Mouse (Mus musculus): ENCODE measurements around the gene Dennd6b. TPM values are rescaled to one million over a fixed set of nuclear protein-coding genes. Genes with fewer than 3 reads are reported as not detected.
A peak's percentile ranks its signal among the peaks of the same experiment; 100 is the strongest.

The Dennd6b gene
- 4.6 and 6.1 TPM in 2 replicates for total RNA-seq (2012; rRNA removed)
- polyA plus RNA-seq (2012; ENCODE audit: insufficient read depth in 1 of 2, insufficient read length in 2 of 2, low read depth in 1 of 2, low replicate concordance in 2 of 2, missing spikeins in 1 of 2) = 10 to 100 TPM in 1 of 2 experiments, not detected in 1; 11.4 TPM

DNA sequence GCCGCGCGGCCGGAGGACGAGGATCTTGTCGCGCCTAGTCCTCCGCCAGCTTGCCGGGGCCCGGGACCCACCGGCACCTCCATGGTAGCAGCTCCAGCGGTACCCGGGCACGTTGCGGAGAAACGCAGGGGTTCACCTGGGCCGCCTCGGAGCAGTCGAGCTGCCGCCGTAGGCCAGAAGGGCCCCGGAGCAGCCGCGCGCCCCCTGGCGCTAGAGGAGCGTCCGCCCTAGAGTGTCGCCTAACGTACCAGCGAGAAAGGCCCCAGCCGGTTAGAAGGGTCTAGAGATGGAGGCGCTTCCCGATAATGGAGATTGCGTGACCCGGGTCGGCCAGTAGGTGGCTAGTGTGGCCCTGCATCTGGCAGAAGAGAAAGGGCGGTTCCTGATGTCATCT, at the start of gene Dennd6b:
Dennd6b (minus strand) TSS at position 184 of the 394 bp plus-strand sequence.
- H3K4me1 ChIP-seq (ENCODE audit: control insufficient read depth in 1 of 2, insufficient read depth in 2 of 2, low read length in 2 of 2) = peaks cover 0 to 13% of the 10 kb centered on the region in 2 experiments; a peak in 2 of 4 replicates
- no peaks in the 10 kb centered on the region for H3K27me3 ChIP-seq (ENCODE audit: control insufficient read depth in 1 of 2, insufficient read depth in 2 of 2, low read length in 2 of 2)
- H3K27ac ChIP-seq (ENCODE audit: control insufficient read depth, low read depth, low read length) = peak within 1 kb of the TSS; percentile 94
- DNase-seq (ENCODE audit: low read depth, low spot score) = peak; percentile 98
- no peaks in the 10 kb centered on the region for H3K9me3 ChIP-seq (replicated peaks; ENCODE audit: insufficient read depth, low read length)
- H3K9ac ChIP-seq (ENCODE audit: control insufficient read depth, low read depth, low read length, poor library complexity, severe bottlenecking) = peak within 1 kb of the TSS; percentile 100
- H3K36me3 ChIP-seq (ENCODE audit: control insufficient read depth in 1 of 2, insufficient read depth in 2 of 2, low read length in 2 of 2) = peaks cover 0 to 10% of the 10 kb centered on the region in 2 experiments; a peak in 2 of 4 replicates
- H3K4me3 ChIP-seq (ENCODE audit: control insufficient read depth in 1 of 2, insufficient read depth in 1 of 2, low read depth in 2 of 2, low read length in 2 of 2) = peak within 1 kb of the TSS; percentile 73 to 99
- peaks cover 10% of the 10 kb centered on the region; the same call in 1 of the 2 replicates for H3K79me2 ChIP-seq (ENCODE audit: control insufficient read depth, insufficient read depth, low read length, poor library complexity)
- TF ChIP-seq GATA1 (IDR thresholded peaks at IDR 0.05; ENCODE audit: low read depth, low read length) (peak; percentile 36; the same call in 1 of the 2 replicates), GABPA (IDR thresholded peaks at IDR 0.05; ENCODE audit: low read depth, low read length) (peak; percentile 46; the same call in 1 of the 2 replicates), POLR2A (IDR thresholded peaks at IDR 0.05; ENCODE audit: control insufficient read depth in 1 of 2, insufficient read depth in 1 of 2, low read depth in 1 of 2, low read length in 2 of 2, poor library complexity in 1 of 2) (peak; percentile 13 to 72), MEF2A (IDR thresholded peaks at IDR 0.05; ENCODE audit: extremely low read depth, insufficient replicate concordance, low read depth, low read length, poor library complexity, severe bottlenecking) (no peak), ELF1 (IDR thresholded peaks at IDR 0.05; ENCODE audit: low read depth, low read length) (peak; percentile 83), BHLHE40 (IDR thresholded peaks at IDR 0.05; ENCODE audit: borderline replicate concordance, low read depth, low read length) (no peak), EP300 (IDR thresholded peaks at IDR 0.05; ENCODE audit: low read depth in 1 of 2, low read length in 2 of 2) (no peak), RCOR1 (IDR thresholded peaks at IDR 0.05; ENCODE audit: low read depth, low read length) (no peak), SIN3A (IDR thresholded peaks at IDR 0.05; ENCODE audit: low read length) (peak; percentile 83), E2F4 (IDR thresholded peaks at IDR 0.05; ENCODE audit: borderline replicate concordance, low read depth, low read length) (no peak), CHD2 (IDR thresholded peaks at IDR 0.05; ENCODE audit: low read length) (no peak), ZKSCAN1 (IDR thresholded peaks at IDR 0.05; ENCODE audit: low read depth, low read length) (no peak), CTCF (IDR thresholded peaks at IDR 0.05 in 2 of 3, conservative IDR thresholded peaks at IDR 0.05 in 1 of 3; ENCODE audit: control insufficient read depth in 1 of 3, insufficient read depth in 1 of 3, low read depth in 2 of 3, low read length in 3 of 3, poor library complexity in 1 of 3, severe bottlenecking in 1 of 3) (peak; percentile 65 to 97 (median 79)), POLR2AphosphoS2 (IDR thresholded peaks at IDR 0.05; ENCODE audit: low read length) (no peak), HCFC1 (IDR thresholded peaks at IDR 0.05; ENCODE audit: low read depth, low read length) (peak; percentile 91), MYB (IDR thresholded peaks at IDR 0.05; ENCODE audit: low read depth, low read length) (no peak), RAD21 (IDR thresholded peaks at IDR 0.05; ENCODE audit: low read depth, low read length) (no peak), MAFK (IDR thresholded peaks at IDR 0.05; ENCODE audit: borderline replicate concordance, low read depth, low read length) (no peak), ZMIZ1 (IDR thresholded peaks at IDR 0.05; ENCODE audit: low read depth, low read length) (no peak), MXI1 (IDR thresholded peaks at IDR 0.05; ENCODE audit: low read depth, low read length) (peak; percentile 56), ZNF384 (IDR thresholded peaks at IDR 0.05; ENCODE audit: low read depth, low read length) (no peak), MAX (IDR thresholded peaks at IDR 0.05; ENCODE audit: low read length) (no peak), SMC3 (IDR thresholded peaks at IDR 0.05; ENCODE audit: low read depth, low read length) (peak; percentile 42), POLR2AphosphoS5 (IDR thresholded peaks at IDR 0.05; ENCODE audit: borderline replicate concordance, low read depth, low read length) (no peak), TCF12 (IDR thresholded peaks at IDR 0.05; ENCODE audit: low read depth, low read length) (peak; percentile 56; the same call in 1 of the 2 replicates), MYC (IDR thresholded peaks at IDR 0.05; ENCODE audit: low read depth, low read length) (peak; percentile 81; the same call in 1 of the 2 replicates), ETS1 (IDR thresholded peaks at IDR 0.05; ENCODE audit: low read depth, low read length) (0 out of 2 replicates have a peak, but pooled peaks have one; percentile 5), TBP (IDR thresholded peaks at IDR 0.05; ENCODE audit: low read depth, low read length) (peak; percentile 56)

Measured in MEL (cell line).